Mouse (Mus musculus) C2C12 (cell line): ENCODE measurements around the gene Gpcpd1. TPM values are rescaled to one million over a fixed set of nuclear protein-coding genes. Genes with fewer than 3 reads are reported as not detected.

Experiments
- H3K27me3 ChIP-seq: one replicate; pipeline ENCODE4 v1.6.1; 2011; ENCODE audit not compliant: control insufficient read depth, insufficient read depth, insufficient read length
- H3K36me3 ChIP-seq: one replicate; pipeline ENCODE4 v1.6.1; 2011; ENCODE audit not compliant: control insufficient read depth, insufficient read depth
- H3K4me3 ChIP-seq: one replicate; pipeline ENCODE4 v1.5.1; 2011; ENCODE audit warnings: mild to moderate bottlenecking, control low read depth; ENCODE audit not compliant: poor library complexity, insufficient read depth, severe bottlenecking
- H3K79me2 ChIP-seq: one replicate; pipeline ENCODE4 v1.6.1; 2011; ENCODE audit not compliant: control insufficient read depth, insufficient read depth
- H3K79me3 ChIP-seq: one replicate; pipeline ENCODE4 v1.6.1; 2011; ENCODE audit warnings: low read depth, control low read depth
- H3ac ChIP-seq: one replicate; pipeline ENCODE3; 2011; ENCODE audit warnings: low read depth; ENCODE audit not compliant: control insufficient read depth, insufficient read length
- CEBPB ChIP-seq: IDR thresholded peaks from one replicate; pipeline ENCODE4 v1.6.1; 2011; ENCODE audit warnings: low read depth, mild to moderate bottlenecking, control low read depth, moderate library complexity
- CTCF ChIP-seq: IDR thresholded peaks from one replicate; pipeline ENCODE4 v1.5.1; 2011; ENCODE audit not compliant: control insufficient read depth, insufficient read depth, insufficient read length
- FOSL1 ChIP-seq: IDR thresholded peaks from one replicate; pipeline ENCODE4 v1.8.0; 2011; ENCODE audit warnings: mild to moderate bottlenecking, low read length; ENCODE audit not compliant: poor library complexity, insufficient read depth, severe bottlenecking
- MAX ChIP-seq: IDR thresholded peaks from one replicate; pipeline ENCODE4 v1.6.1; 2011; ENCODE audit warnings: mild to moderate bottlenecking, control low read depth
- MYOD1 ChIP-seq: IDR thresholded peaks from one replicate; pipeline ENCODE4 v1.6.1; 2011; ENCODE audit warnings: low read depth; ENCODE audit not compliant: control insufficient read depth, insufficient read length
- MYOG ChIP-seq: IDR thresholded peaks from one replicate; pipeline ENCODE4 v1.6.1; 2011; ENCODE audit not compliant: control insufficient read depth, insufficient read length; ENCODE audit errors: extremely low read depth
- USF1 ChIP-seq: IDR thresholded peaks from one replicate; pipeline ENCODE4 v1.6.1; 2011; ENCODE audit warnings: low read depth, mild to moderate bottlenecking, control low read depth, moderate library complexity
- polyA plus RNA-seq: library from polyadenylated mRNA; unstranded; fragments of >200 nt; fragmentation: generic; extraction: Trizol; gene quantifications from one replicate; pipeline ENCODE4 v1.2.1, GENCODE M21; 2012; ENCODE audit warnings: missing spikeins

Gpcpd1 gene
- polyA plus RNA-seq, 1 experiment: 2.4 TPM

- H3K27me3 ChIP-seq: peaks cover 19% of the 10 kb centered on the region
- H3ac ChIP-seq: no peak overlapping the region
- H3K79me2 ChIP-seq: no peaks in the 10 kb centered on the region
- no peaks in the 10 kb centered on the region for H3K79me3 ChIP-seq
- no peak overlapping the region for H3K4me3 ChIP-seq
- H3K36me3 ChIP-seq: no peaks in the 10 kb centered on the region
- TF ChIP-seq MAX (no peak), USF1 (no peak), FOSL1 (no peak), CEBPB (no peak), CTCF (no peak), MYOG (no peak), MYOD1 (no peak)
These were observed 73.2 kb downstream of the Gpcpd1 start for GRCm38 (mm10) chr2:132514353-132514752.

DNA sequence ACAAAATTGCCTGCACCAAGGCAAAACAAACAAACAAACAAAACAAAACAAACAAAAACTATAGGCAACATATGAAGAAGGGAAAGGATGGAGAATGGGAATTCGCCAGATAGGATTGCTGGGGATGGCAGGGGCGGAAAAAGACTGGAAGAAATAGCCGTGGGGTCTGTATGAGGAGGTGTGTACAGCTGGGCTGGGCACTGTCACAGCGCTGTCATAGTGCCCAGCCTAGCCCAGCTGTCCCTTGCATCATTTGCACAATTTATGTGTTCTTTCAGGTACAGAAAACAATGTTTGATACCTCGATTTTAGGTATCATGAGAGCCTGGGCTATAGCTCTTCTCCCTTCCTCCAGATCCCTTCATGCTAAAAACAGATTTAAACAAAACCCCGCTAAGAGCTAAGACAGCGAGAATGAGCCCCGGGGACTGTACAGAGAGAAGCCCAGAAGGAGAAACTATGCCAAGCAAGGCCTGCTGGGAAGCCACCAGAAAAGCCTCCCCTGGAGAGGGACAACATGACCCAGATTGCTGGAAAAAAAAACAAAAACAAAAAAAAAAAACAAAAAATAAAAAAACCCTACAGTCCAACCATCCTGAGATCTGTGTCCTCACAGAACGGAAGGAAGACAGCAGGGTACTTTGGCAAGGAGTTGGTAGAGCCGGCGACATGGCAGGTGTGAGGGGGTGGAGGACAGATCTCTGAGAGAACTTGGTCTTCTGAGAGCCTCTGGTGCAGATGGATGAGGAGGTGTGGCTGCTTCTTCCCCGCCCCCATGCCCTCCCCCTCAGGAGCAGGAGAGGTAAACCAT lies 74.0 kb downstream of the Gpcpd1 start:
- TF ChIP-seq USF1: no peak
- no peak for TF ChIP-seq MYOG
- TF ChIP-seq MAX: no peak
- TF ChIP-seq FOSL1: no peak
- no peak overlapping the region for H3ac ChIP-seq
- peaks cover 19% of the 10 kb centered on the region for H3K27me3 ChIP-seq
- no peaks in the 10 kb centered on the region for H3K79me3 ChIP-seq
- no peak overlapping the region for H3K4me3 ChIP-seq
- H3K36me3 ChIP-seq: no peaks in the 10 kb centered on the region
- no peaks in the 10 kb centered on the region for H3K79me2 ChIP-seq

GRCm38 (mm10) chr2:132512977-132513351 lies 74.6 kb downstream of the Gpcpd1 start:
- TF ChIP-seq CTCF: no peak
- TF ChIP-seq MAX: no peak
- no peak for TF ChIP-seq USF1
- no peak for TF ChIP-seq FOSL1
- no peak for TF ChIP-seq CEBPB
- TF ChIP-seq MYOG: no peak
- no peak for TF ChIP-seq MYOD1
- H3ac ChIP-seq: no peak overlapping the region
- peaks cover 23% of the 10 kb centered on the region for H3K27me3 ChIP-seq
- H3K4me3 ChIP-seq: no peak overlapping the region
- H3K79me3 ChIP-seq: no peaks in the 10 kb centered on the region
- no peaks in the 10 kb centered on the region for H3K79me2 ChIP-seq
- H3K36me3 ChIP-seq: no peaks in the 10 kb centered on the region

- Histone ChIP-seq H3K79me2 (no peaks in the 10 kb centered on the region), H3K36me3 (no peaks in the 10 kb centered on the region), H3ac (no peak overlapping the region), H3K4me3 (no peak overlapping the region), H3K27me3 (peaks cover 25% of the 10 kb centered on the region), H3K79me3 (no peaks in the 10 kb centered on the region)
- TF ChIP-seq CEBPB (no peak), MYOG (no peak), MAX (no peak)
These were observed 75.2 kb downstream of the Gpcpd1 start for GRCm38 (mm10) chr2:132512051-132512976.

- no peaks in the 10 kb centered on the region for H3K36me3 ChIP-seq
- TF ChIP-seq CEBPB: no peak
- TF ChIP-seq FOSL1: no peak
- no peak for TF ChIP-seq MYOG
- no peak for TF ChIP-seq MYOD1
- no peak for TF ChIP-seq MAX
- no peak for TF ChIP-seq USF1
- TF ChIP-seq CTCF: no peak
- no peaks in the 10 kb centered on the region for H3K79me3 ChIP-seq
- no peaks in the 10 kb centered on the region for H3K79me2 ChIP-seq
- no peak overlapping the region for H3ac ChIP-seq
- no peak overlapping the region for H3K4me3 ChIP-seq
- H3K27me3 ChIP-seq: peaks cover 25% of the 10 kb centered on the region
These were observed 76.3 kb downstream of the Gpcpd1 start for GRCm38 (mm10) chr2:132511011-132511818.
